Mouse (Mus musculus): Measurements from ENCODE around the gene Fbxo27. TPM values are rescaled to one million over a fixed set of nuclear protein-coding genes. Genes with fewer than 3 reads are reported as not detected.

The Fbxo27 gene
- total and polyA plus RNA-seq, 3 experiments, result not detected

GRCm38 (mm10) chr7:28733211-28733610 lies 40.6 kb downstream of the Fbxo27 start:
- Histone ChIP-seq H3K9ac (ENCODE audit: insufficient read depth, low read depth) (no peak overlapping the region), H3K36me3 (replicated peaks in 1 of 2; ENCODE audit: control insufficient read depth in 1 of 2, insufficient read depth in 1 of 2, low read length in 1 of 2) (peaks cover 2 to 9% of the 10 kb centered on the region in 2 experiments), H3K4me1 (ENCODE audit: control insufficient read depth in 1 of 2, insufficient read depth in 2 of 2) (no peaks in the 10 kb centered on the region), H3K4me3 (replicated peaks in 1 of 3; ENCODE audit: low read depth in 2 of 3, low read length in 2 of 3, poor library complexity in 1 of 3) (no peak overlapping the region), H3K9me3 (replicated peaks; ENCODE audit: low read length) (peaks cover 18% of the 10 kb centered on the region), H3K4me2 (ENCODE audit: insufficient read depth, low read depth, poor library complexity, severe bottlenecking) (no peak overlapping the region), H3K27me3 (replicated peaks) (peaks cover 3% of the 10 kb centered on the region), H3K27ac (ENCODE audit: insufficient read depth, low read depth) (no peak overlapping the region), H3K79me2 (replicated peaks; ENCODE audit: control insufficient read depth, extremely low read depth, insufficient read depth, poor library complexity, severe bottlenecking) (no peaks in the 10 kb centered on the region)
- dilution Hi-C loops (cut with MboI; ENCODE audit: extremely low pct_ligation_motif_present, extremely low pct_unique_long_range_greater_than_20kb, low sequenced_read_pairs), result no loop called here
- DNase-seq (ENCODE audit: extremely low read depth), result no peak
- TF ChIP-seq ZNF384 (IDR thresholded peaks at IDR 0.05; ENCODE audit: low read depth, low read length) (no peak), TBP (conservative IDR thresholded peaks at IDR 0.05; ENCODE audit: low read depth, low read length) (no peak), MAFK (IDR thresholded peaks at IDR 0.05; ENCODE audit: insufficient replicate concordance, low read length) (no peak), NELFE (IDR thresholded peaks at IDR 0.05; ENCODE audit: low read depth, low read length) (no peak), UBTF (IDR thresholded peaks at IDR 0.05; ENCODE audit: low read depth, low read length) (no peak), PAX5 (IDR thresholded peaks at IDR 0.05; ENCODE audit: low read length) (no peak), ZKSCAN1 (IDR thresholded peaks at IDR 0.05; ENCODE audit: borderline replicate concordance, low read depth, low read length) (no peak), RCOR1 (conservative IDR thresholded peaks at IDR 0.05; ENCODE audit: low read depth, low read length) (no peak), CHD2 (IDR thresholded peaks at IDR 0.05; ENCODE audit: low read length) (no peak), NRF1 (IDR thresholded peaks at IDR 0.05; ENCODE audit: low read depth, low read length) (no peak), ELF1 (IDR thresholded peaks at IDR 0.05; ENCODE audit: low read depth, low read length) (no peak), MXI1 (IDR thresholded peaks at IDR 0.05; ENCODE audit: low read depth, low read length) (no peak), MYC (IDR thresholded peaks at IDR 0.05; ENCODE audit: low read depth, low read length) (no peak), BHLHE40 (IDR thresholded peaks at IDR 0.05; ENCODE audit: low read depth, low read length) (no peak)
- in situ Hi-C loops (cut with MboI; ENCODE audit: low pct_ligation_motif_present, low pct_unique_long_range_greater_than_20kb, low sequenced_read_pairs), result no loop called here

- no peak overlapping the region for H3K4me2 ChIP-seq (ENCODE audit: insufficient read depth, low read depth, poor library complexity, severe bottlenecking)
Observed at GRCm38 (mm10) chr7:28735701-28736100, 43.1 kb downstream of the Fbxo27 start.

More at GRCm38 (mm10) chr7:28735701-28736100, 43.1 kb downstream of the Fbxo27 start:
- Histone ChIP-seq H3K9me3 (replicated peaks; ENCODE audit: low read length) (peaks cover 19% of the 10 kb centered on the region), H3K27ac (ENCODE audit: insufficient read depth, low read depth) (no peak overlapping the region), H3K79me2 (replicated peaks; ENCODE audit: control insufficient read depth, extremely low read depth, insufficient read depth, poor library complexity, severe bottlenecking) (no peaks in the 10 kb centered on the region), H3K27me3 (replicated peaks) (no peaks in the 10 kb centered on the region), H3K4me3 (replicated peaks in 1 of 3; ENCODE audit: low read depth in 2 of 3, low read length in 2 of 3, poor library complexity in 1 of 3) (no peak overlapping the region), H3K36me3 (replicated peaks in 1 of 2; ENCODE audit: control insufficient read depth in 1 of 2, insufficient read depth in 1 of 2, low read length in 1 of 2) (peaks cover 13 to 30% of the 10 kb centered on the region in 2 experiments), H3K9ac (ENCODE audit: insufficient read depth, low read depth) (no peak overlapping the region), H3K4me1 (ENCODE audit: control insufficient read depth in 1 of 2, insufficient read depth in 2 of 2) (peaks cover 0 to 11% of the 10 kb centered on the region in 2 experiments; a peak in 1 of 4 replicates)
- in situ Hi-C loops (cut with MboI; ENCODE audit: low pct_ligation_motif_present, low pct_unique_long_range_greater_than_20kb, low sequenced_read_pairs) (no loop called here), dilution Hi-C loops (cut with MboI; ENCODE audit: extremely low pct_ligation_motif_present, extremely low pct_unique_long_range_greater_than_20kb, low sequenced_read_pairs) (no loop called here)
- DNase-seq (ENCODE audit: extremely low read depth), result no peak
- TF ChIP-seq ZKSCAN1 (IDR thresholded peaks at IDR 0.05; ENCODE audit: borderline replicate concordance, low read depth, low read length), result no peak
- no peak for TF ChIP-seq KAT2A (IDR thresholded peaks at IDR 0.05; ENCODE audit: insufficient replicate concordance, low read length)
- TF ChIP-seq MXI1 (IDR thresholded peaks at IDR 0.05; ENCODE audit: low read depth, low read length), result no peak
- no peak for TF ChIP-seq GABPA (IDR thresholded peaks at IDR 0.05; ENCODE audit: insufficient replicate concordance, low read depth, low read length)
- no peak for TF ChIP-seq NRF1 (IDR thresholded peaks at IDR 0.05; ENCODE audit: low read depth, low read length)
- TF ChIP-seq MAZ (IDR thresholded peaks at IDR 0.05; ENCODE audit: low read depth, low read length), result no peak
- no peak for TF ChIP-seq TBP (conservative IDR thresholded peaks at IDR 0.05; ENCODE audit: low read depth, low read length)
- no peak for TF ChIP-seq E2F4 (IDR thresholded peaks at IDR 0.05; ENCODE audit: insufficient replicate concordance, low read depth, low read length)
- TF ChIP-seq PAX5 (IDR thresholded peaks at IDR 0.05; ENCODE audit: low read length), result no peak
- TF ChIP-seq NELFE (IDR thresholded peaks at IDR 0.05; ENCODE audit: low read depth, low read length), result no peak
- no peak for TF ChIP-seq SMC3 (IDR thresholded peaks at IDR 0.05; ENCODE audit: low read depth, low read length)
- TF ChIP-seq ETS1 (conservative IDR thresholded peaks at IDR 0.05; ENCODE audit: low read depth, low read length), result no peak
